8 mouse cellular contexts compared by ENCODE assay signal in the genomic region with DNA sequence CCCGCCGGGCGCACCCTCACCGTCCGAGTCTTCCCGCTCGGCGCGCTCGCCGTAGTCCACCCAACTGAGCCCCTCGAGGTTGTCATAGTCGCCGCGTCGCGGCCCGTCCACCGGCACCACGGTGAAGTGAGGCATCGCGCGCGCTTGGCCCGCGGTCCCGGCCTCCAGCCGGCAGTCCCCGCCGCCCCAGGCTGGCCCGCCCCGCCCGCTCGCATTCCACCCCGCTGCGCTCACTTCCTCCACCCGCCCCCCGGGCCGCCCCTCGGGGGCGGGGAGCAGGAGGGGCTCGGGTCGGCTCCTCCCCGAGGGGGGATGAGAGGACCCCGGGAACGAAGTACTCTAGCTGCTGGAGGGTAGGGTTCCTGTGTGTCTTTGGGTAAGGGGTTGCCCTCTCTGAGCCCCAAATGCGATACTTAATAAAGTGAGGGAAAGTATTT. TPM values are rescaled to one million over a fixed set of nuclear protein-coding genes. Genes with fewer than 3 reads are reported as not detected.
A peak's percentile ranks its signal among the peaks of the same experiment; 100 is the strongest.
DNase-seq lines count a peak whose midpoint lies in the region; ATAC-seq lines count a peak whose summit lies in the region.

A gene (minus strand): TSS at position 193 of the 437 bp plus-strand sequence.

- no peaks in the 10 kb centered on the region for H3K9me3 ChIP-seq in forebrain, embryonic 13.5 days (replicated peaks)

- peak within 1 kb of the TSS; percentile 59 for H3K4me3 ChIP-seq in forebrain, embryonic 13.5 days

- no peaks in the 10 kb centered on the region for H3K36me3 ChIP-seq in forebrain, embryonic 13.5 days (ENCODE audit: poor library complexity, severe bottlenecking)

- H3K9ac ChIP-seq in forebrain, embryonic 13.5 days: peak within 1 kb of the TSS; percentile 68

- H3K4me2 ChIP-seq in forebrain, embryonic 13.5 days: peak within 1 kb of the TSS; percentile 78

- DNase-seq in CD8-positive naive resting alpha-beta T cell, adult 2 months (ENCODE audit: low read depth in 2 of 2, low spot score in 2 of 2): peak; percentile 50 to 71
- DNase-seq in adrenal gland, postnatal 14 days: peak; percentile 92
- peak; percentile 91 for DNase-seq in heart, postnatal 4 days
- DNase-seq in layer of hippocampus, postnatal 14 days (ENCODE audit: low spot score in 2 of 2): peak; percentile 40 to 52
- DNase-seq in lung, postnatal 36 days: peak; percentile 84
- peak; percentile 89 for DNase-seq in retina, postnatal 1 day
- peak; percentile 80 for DNase-seq in urinary bladder, postnatal 14 days (ENCODE audit: low spot score)

- H3K27me3 ChIP-seq in forebrain, embryonic 13.5 days: peaks cover 46% of the 10 kb centered on the region

- no peak within 1 kb of the TSS; the same call in 1 of the 2 replicates for H3K27ac ChIP-seq in forebrain, embryonic 13.5 days

- 0% methylated on average over 22 of the region's 47 CpGs for WGBS in forebrain, embryonic 13.5 days

- peak; percentile 87 for ATAC-seq in forebrain, embryonic 13.5 days

- H3K4me1 ChIP-seq in forebrain, embryonic 13.5 days: peaks cover 12% of the 10 kb centered on the region; the same call in 1 of the 2 replicates

RNA-seq across cellular contexts. Expression of the gene that starts here (rescaled TPM):
- 36.9 and 42.5 TPM in 2 replicates for total RNA-seq in adrenal gland, postnatal 14 days (2021)
- 6.3 and 7.1 TPM in 2 replicates for polyA plus RNA-seq in forebrain, embryonic 13.5 days (2015; fragmentation: Nextera tagmentation; extraction: Ambion mirVana)
- 10 to 100 TPM; 62.4 to 65.8 TPM for total RNA-seq in heart, postnatal 4 days (2021)
- 10 to 100 TPM; 28.1 to 35.8 TPM for total RNA-seq in layer of hippocampus, postnatal 14 days (2021)
